Mouse (Mus musculus) cerebellum, postnatal 36 days (tissue): Measurements from ENCODE around the gene Prkg1.
"Not testable (repeated sequence)": the region's sequence is repeated elsewhere in the genome, so short reads cannot be mapped to it uniquely, and the experiment has no call there.

Source experiments
- DNase-seq, 2 experiments: peaks; one replicate each; pipeline ENCODE4 v3.0.0; 2021 to 2022; ENCODE audit warnings: mixed read lengths in 2 of 2

Prkg1 gene

GRCm38 (mm10) chr19:31424319-31424718 is 340.5 kb downstream of the Prkg1 start:
- DNase-seq = no peak

- DNase-seq = no peak
Measured at GRCm38 (mm10) chr19:31413571-31413970, 351.3 kb downstream of the Prkg1 start.

GRCm38 (mm10) chr19:31396096-31396495 is 368.7 kb downstream of the Prkg1 start:
- no peak for DNase-seq

- no peak for DNase-seq
Measured at GRCm38 (mm10) chr19:31385353-31385752, 379.5 kb downstream of the Prkg1 start.

- no peak for DNase-seq
Measured at GRCm38 (mm10) chr19:31383881-31384280, 381.0 kb downstream of the Prkg1 start.

GRCm38 (mm10) chr19:31370106-31370505 is 394.7 kb downstream of the Prkg1 start:
- DNase-seq = no peak

- DNase-seq = no peak
Measured at GRCm38 (mm10) chr19:31369116-31369515, 395.7 kb downstream of the Prkg1 start.

GRCm38 (mm10) chr19:31362051-31362450 is 402.8 kb downstream of the Prkg1 start:
- no peak for DNase-seq

- no peak for DNase-seq
Measured at GRCm38 (mm10) chr19:31361575-31361974, 403.3 kb downstream of the Prkg1 start.

- DNase-seq = peak; percentile 20 to 35
Measured at GRCm38 (mm10) chr19:31361161-31361560, 403.7 kb downstream of the Prkg1 start.

- DNase-seq = no peak
Measured at GRCm38 (mm10) chr19:31354959-31355358, 409.9 kb downstream of the Prkg1 start.

GRCm38 (mm10) chr19:31352784-31353183 is 412.0 kb downstream of the Prkg1 start:
- not testable (repeated sequence) for DNase-seq

- DNase-seq = no peak
Measured at GRCm38 (mm10) chr19:31351796-31352195, 413.0 kb downstream of the Prkg1 start.

GRCm38 (mm10) chr19:31342150-31342549 is 422.7 kb downstream of the Prkg1 start:
- peak; percentile 16 to 40 for DNase-seq

GRCm38 (mm10) chr19:31340898-31341297 is 423.9 kb downstream of the Prkg1 start:
- DNase-seq = no peak

GRCm38 (mm10) chr19:31338355-31339101 is 426.3 kb downstream of the Prkg1 start:
- DNase-seq = no peak

- no peak for DNase-seq
Measured at GRCm38 (mm10) chr19:31337863-31338217, 427.0 kb downstream of the Prkg1 start.

- no peak for DNase-seq
Measured at GRCm38 (mm10) chr19:31337163-31337862, 427.5 kb downstream of the Prkg1 start.

- DNase-seq = no peak
Measured at GRCm38 (mm10) chr19:31336381-31336780, 428.5 kb downstream of the Prkg1 start.

GRCm38 (mm10) chr19:31329893-31330292 is 434.9 kb downstream of the Prkg1 start:
- DNase-seq = no peak

GRCm38 (mm10) chr19:31304760-31305159 is 460.1 kb downstream of the Prkg1 start:
- no peak for DNase-seq

- no peak for DNase-seq
Measured at GRCm38 (mm10) chr19:31291231-31291630, 473.6 kb downstream of the Prkg1 start.

GRCm38 (mm10) chr19:31284581-31284980 is 480.3 kb downstream of the Prkg1 start:
- no peak for DNase-seq

- DNase-seq = no peak
Measured at GRCm38 (mm10) chr19:31284126-31284525, 480.7 kb downstream of the Prkg1 start.
